22 mouse cellular contexts compared by ENCODE assay signal in genomic region chr9:7977587-7977986, GRCm38 (mm10). TPM values are rescaled to one million over a fixed set of nuclear protein-coding genes. Genes with fewer than 3 reads are reported as not detected.
A peak's percentile ranks its signal among the peaks of the same experiment; 100 is the strongest.
DNase-seq lines count a peak whose midpoint lies in the region; ATAC-seq and TF ChIP-seq lines count a peak whose summit lies in the region.
"Had no signal": no experiment of that assay in that cellular context is flagged by ENCODE, and none has a peak within 500 bp of the region (broad histone marks: within the 10 kb centered on the region; RNA-seq: fewer than 3 reads in every experiment).

No protein-coding gene starts in this region.

- H3K36me3 ChIP-seq in heart, embryonic 10.5 days = peaks cover 41% of the 10 kb centered on the region
- H3K36me3 ChIP-seq in kidney, embryonic 14.5 days (ENCODE audit: control insufficient read depth, insufficient read depth, low read length) = peaks cover 22% of the 10 kb centered on the region
- H3K36me3 ChIP-seq: liver, embryonic 15.5 days; midbrain, embryonic 13.5 days had no signal

- intact Hi-C loops in heart, postnatal 25 days (cut with DNase I) = loop anchor here (2.0 kb wide), 1 partner anchor 15 kb away; no protein-coding TSS in a partner anchor

- no peak overlapping the region for H3K4me2 ChIP-seq in kidney, embryonic 14.5 days (replicated peaks; ENCODE audit: low read depth, low read length)
- H3K4me2 ChIP-seq: forebrain, embryonic 13.5 days; limb, embryonic 13.5 days; liver, embryonic 15.5 days; midbrain, embryonic 13.5 days; stomach, embryonic 15.5 days had no signal

- H3K9me3 ChIP-seq in heart, embryonic 10.5 days = no peaks in the 10 kb centered on the region
- no peaks in the 10 kb centered on the region for H3K9me3 ChIP-seq in kidney, embryonic 14.5 days (ENCODE audit: control insufficient read depth, low read length)
- H3K9me3 ChIP-seq: forebrain, embryonic 13.5 days; limb, embryonic 13.5 days; liver, embryonic 15.5 days; midbrain, embryonic 13.5 days; stomach, embryonic 15.5 days had no signal

- ATAC-seq in kidney, embryonic 14.5 days (ENCODE audit: low FRiP score, low TSS enrichment) = peak; percentile 51; the same call in 1 of the 2 replicates
- ATAC-seq: activated CD4-positive, CD25-positive, alpha-beta regulatory T cell, adult 4 months; forebrain, embryonic 13.5 days; hindbrain, embryonic 16.5 days; intestine, postnatal 0 days; lung, postnatal 0 days; midbrain, embryonic 13.5 days had no signal

- H3K27ac ChIP-seq in heart, embryonic 10.5 days = peak overlapping the region; percentile 67; the same call in 1 of the 2 replicates
- no peak overlapping the region for H3K27ac ChIP-seq in kidney, embryonic 14.5 days (ENCODE audit: low read depth, low read length)
- H3K27ac ChIP-seq in layer of hippocampus, adult 2 months = no peak overlapping the region
- H3K27ac ChIP-seq: forebrain, embryonic 13.5 days; limb, embryonic 13.5 days; liver, embryonic 15.5 days; midbrain, embryonic 13.5 days; stomach, embryonic 15.5 days had no signal

- H3K27me3 ChIP-seq in heart, embryonic 10.5 days (ENCODE audit: insufficient read depth, poor library complexity, severe bottlenecking) = no peaks in the 10 kb centered on the region
- H3K27me3 ChIP-seq in kidney, embryonic 14.5 days (ENCODE audit: control insufficient read depth, insufficient read depth, low read length) = no peaks in the 10 kb centered on the region
- H3K27me3 ChIP-seq: forebrain, embryonic 13.5 days; limb, embryonic 13.5 days; liver, embryonic 15.5 days; midbrain, embryonic 13.5 days; stomach, embryonic 15.5 days had no signal

- H3K4me3 ChIP-seq in heart, embryonic 10.5 days = no peak overlapping the region
- no peak overlapping the region for H3K4me3 ChIP-seq in kidney, embryonic 14.5 days (ENCODE audit: low read length)
- no peak overlapping the region for H3K4me3 ChIP-seq in layer of hippocampus, adult 2 months
- H3K4me3 ChIP-seq: forebrain, embryonic 13.5 days; limb, embryonic 13.5 days; liver, embryonic 15.5 days; midbrain, embryonic 13.5 days; stomach, embryonic 15.5 days had no signal

- H3K9ac ChIP-seq in kidney, embryonic 14.5 days (ENCODE audit: low read depth, low read length) = no peak overlapping the region
- H3K9ac ChIP-seq: forebrain, embryonic 13.5 days; limb, embryonic 13.5 days; liver, embryonic 15.5 days; midbrain, embryonic 13.5 days; stomach, embryonic 15.5 days had no signal

- DNase-seq in heart, embryonic 10.5 days (ENCODE audit: low spot score) = no peak
- DNase-seq in heart, postnatal 25 days (ENCODE audit: low spot score) = no peak
- peak; percentile 54 for DNase-seq in kidney, adult 11 months
- no peak for DNase-seq in kidney, adult 18-20 months
- DNase-seq in kidney, postnatal 4 days = peak; percentile 11 to 15
- DNase-seq in layer of hippocampus, adult 2 months (ENCODE audit: low spot score in 2 of 2) = no peak
- no peak for DNase-seq in frontal cortex, postnatal 25 days (ENCODE audit: low spot score in 2 of 2)
- DNase-seq: B cell, adult 2 months; cerebellum, adult 11-12 months; cerebellum, postnatal 25 days; spleen, adult 18-20 months had no signal

- H3K4me1 ChIP-seq in heart, embryonic 10.5 days = peaks cover 34% of the 10 kb centered on the region; the same call in 1 of the 2 replicates
- no peaks in the 10 kb centered on the region for H3K4me1 ChIP-seq in kidney, embryonic 14.5 days (ENCODE audit: control insufficient read depth, insufficient read depth, low read length)
- H3K4me1 ChIP-seq: forebrain, embryonic 13.5 days; limb, embryonic 13.5 days; liver, embryonic 15.5 days; midbrain, embryonic 13.5 days; stomach, embryonic 15.5 days had no signal

- 69% methylated on average over 5 of the region's 5 CpGs for WGBS in heart, embryonic 10.5 days
- 50% methylated on average over 5 of the region's 5 CpGs for WGBS in kidney, embryonic 14.5 days

- TF ChIP-seq CTCF in layer of hippocampus, adult 2 months (conservative IDR thresholded peaks at IDR 0.05) = no peak

RNA-seq across cellular contexts. Expression of gene Yap1, which starts 26.8 kb away (rescaled TPM):
- polyA plus RNA-seq in heart, embryonic 10.5 days (2016; fragmentation: Nextera tagmentation; extraction: Ambion mirVana) = 29.3 and 41.3 TPM in 2 replicates
- total RNA-seq in heart, postnatal 25 days (2021) = 10 to 100 TPM; 61.1 to 62.8 TPM
- polyA plus RNA-seq in kidney, embryonic 14.5 days (2014; fragmentation: Nextera tagmentation; extraction: Ambion mirVana) = 36.7 and 48.8 TPM in 2 replicates
- 10 to 100 TPM; 15.7 to 17.7 TPM for total RNA-seq in layer of hippocampus, adult 2 months (2021)
- total RNA-seq: megakaryocyte progenitor cell, adult 5-6 weeks had no signal
- polyA plus RNA-seq: activated CD4-positive, CD25-positive, alpha-beta regulatory T cell, adult 4 months had no signal

Comparison
In these comparisons a context has a peak if more than half of its experiments do, and no peak if none do; other contexts are left out.
1. DNase-seq: peak in kidney, adult 11 months (single experiment) and kidney, postnatal 4 days (2 of 2); none in heart, embryonic 10.5 days (single experiment), heart, postnatal 25 days (single experiment), kidney, adult 18-20 months (single experiment), layer of hippocampus, adult 2 months (0 of 2) and frontal cortex, postnatal 25 days (0 of 2).